Mouse (Mus musculus): Measurements from ENCODE around the gene Capns1. TPM values are rescaled to one million over a fixed set of nuclear protein-coding genes. Genes with fewer than 3 reads are reported as not detected.
"Not testable (repeated sequence)": the region's sequence is repeated elsewhere in the genome, so short reads cannot be mapped to it uniquely, and the experiment has no call there.

Capns1 gene
- polyA plus RNA-seq, 1 experiment from 2014 or later: 61.7 TPM

GRCm38 (mm10) chr7:30188344-30189115 lies 10.1 kb downstream of the Capns1 start:
- peaks cover 16% of the 10 kb centered on the region for H3K4me1 ChIP-seq (ENCODE audit: control insufficient read depth, insufficient read depth, low read length)
- no peak overlapping the region for H3K9ac ChIP-seq (replicated peaks; ENCODE audit: low read depth, low read length)
- peaks cover 49% of the 10 kb centered on the region for H3K36me3 ChIP-seq (ENCODE audit: control insufficient read depth, insufficient read depth, low read length)
- no peak overlapping the region for H3K27ac ChIP-seq (ENCODE audit: low read depth, low read length)
- ATAC-seq (ENCODE audit: low read depth): no peak
- no peak overlapping the region for H3K4me3 ChIP-seq (ENCODE audit: low read depth, low read length)
- H3K4me2 ChIP-seq (ENCODE audit: low read depth, low read length): no peak overlapping the region
- 93% methylated on average over 12 of the region's 12 CpGs for WGBS
- no peaks in the 10 kb centered on the region for H3K9me3 ChIP-seq (ENCODE audit: control insufficient read depth, low read length)
- H3K27me3 ChIP-seq (ENCODE audit: control insufficient read depth, insufficient read depth, low read length): no peaks in the 10 kb centered on the region

- Histone ChIP-seq H3K4me1 (ENCODE audit: control insufficient read depth, insufficient read depth, low read length) (peaks cover 5% of the 10 kb centered on the region; the same call in 1 of the 2 replicates), H3K36me3 (ENCODE audit: control insufficient read depth, insufficient read depth, low read length) (peaks cover 28% of the 10 kb centered on the region), H3K4me2 (ENCODE audit: low read depth, low read length) (no peak overlapping the region), H3K9ac (replicated peaks; ENCODE audit: low read depth, low read length) (no peak overlapping the region), H3K27me3 (ENCODE audit: control insufficient read depth, insufficient read depth, low read length) (no peaks in the 10 kb centered on the region), H3K9me3 (ENCODE audit: control insufficient read depth, low read length) (no peaks in the 10 kb centered on the region), H3K27ac (ENCODE audit: low read depth, low read length) (no peak overlapping the region), H3K4me3 (ENCODE audit: low read depth, low read length) (no peak overlapping the region)
- no peak for ATAC-seq (ENCODE audit: low read depth)
- 75% methylated on average over 13 of the region's 13 CpGs for WGBS
Measured at GRCm38 (mm10) chr7:30184641-30185348, 13.8 kb downstream of the Capns1 start.

- no peak within 1 kb of the TSS for H3K27ac ChIP-seq (ENCODE audit: low read depth, low read length)
- H3K4me2 ChIP-seq (ENCODE audit: low read depth, low read length): peak within 1 kb of the TSS; percentile 28; the same call in 1 of the 2 replicates
- peak; percentile 31; the same call in 1 of the 2 replicates for ATAC-seq (ENCODE audit: low read depth)
- no peak within 1 kb of the TSS for H3K4me3 ChIP-seq (ENCODE audit: low read depth, low read length)
- H3K36me3 ChIP-seq (ENCODE audit: control insufficient read depth, insufficient read depth, low read length): peaks cover 24% of the 10 kb centered on the region
- H3K9ac ChIP-seq (replicated peaks; ENCODE audit: low read depth, low read length): no peak within 1 kb of the TSS
- H3K4me1 ChIP-seq (ENCODE audit: control insufficient read depth, insufficient read depth, low read length): peaks cover 5% of the 10 kb centered on the region; the same call in 1 of the 2 replicates
- no peaks in the 10 kb centered on the region for H3K27me3 ChIP-seq (ENCODE audit: control insufficient read depth, insufficient read depth, low read length)
- H3K9me3 ChIP-seq (ENCODE audit: control insufficient read depth, low read length): no peaks in the 10 kb centered on the region
- 1% methylated on average over 11 of the region's 11 CpGs for WGBS
Measured at GRCm38 (mm10) chr7:30183879-30184289, 14.7 kb downstream of the Capns1 start, which contains the start of gene Cox7a1. TSS of gene Cox7a1 (plus strand) at chr7:30184144.

- not testable (repeated sequence) for H3K27ac ChIP-seq (ENCODE audit: low read depth, low read length); ATAC-seq (ENCODE audit: low read depth); H3K4me3 ChIP-seq (ENCODE audit: low read depth, low read length); H3K27me3 ChIP-seq (ENCODE audit: control insufficient read depth, insufficient read depth, low read length); H3K4me1 ChIP-seq (ENCODE audit: control insufficient read depth, insufficient read depth, low read length); H3K9ac ChIP-seq (replicated peaks; ENCODE audit: low read depth, low read length); H3K9me3 ChIP-seq (ENCODE audit: control insufficient read depth, low read length); H3K4me2 ChIP-seq (ENCODE audit: low read depth, low read length)
- H3K36me3 ChIP-seq (ENCODE audit: control insufficient read depth, insufficient read depth, low read length): peaks cover 26% of the 10 kb centered on the region
- 77% methylated on average over 6 of the region's 7 CpGs for WGBS
Measured at GRCm38 (mm10) chr7:30183189-30183588, 15.4 kb downstream of the Capns1 start.

- H3K9ac ChIP-seq (replicated peaks; ENCODE audit: low read depth, low read length); H3K9me3 ChIP-seq (ENCODE audit: control insufficient read depth, low read length); H3K4me1 ChIP-seq (ENCODE audit: control insufficient read depth, insufficient read depth, low read length); ATAC-seq (ENCODE audit: low read depth); H3K4me3 ChIP-seq (ENCODE audit: low read depth, low read length); H3K27ac ChIP-seq (ENCODE audit: low read depth, low read length); H3K4me2 ChIP-seq (ENCODE audit: low read depth, low read length); H3K27me3 ChIP-seq (ENCODE audit: control insufficient read depth, insufficient read depth, low read length): not testable (repeated sequence)
- 90% methylated on average over 9 of the region's 10 CpGs for WGBS
- H3K36me3 ChIP-seq (ENCODE audit: control insufficient read depth, insufficient read depth, low read length): peaks cover 24% of the 10 kb centered on the region
Measured at GRCm38 (mm10) chr7:30181929-30182328, 16.7 kb downstream of the Capns1 start.

GRCm38 (mm10) chr7:30181308-30181707 lies 17.3 kb downstream of the Capns1 start:
- 3% methylated on average over 4 of the region's 4 CpGs for WGBS
- H3K4me2 ChIP-seq (ENCODE audit: low read depth, low read length): no peak overlapping the region
- H3K9ac ChIP-seq (replicated peaks; ENCODE audit: low read depth, low read length): no peak overlapping the region
- H3K4me3 ChIP-seq (ENCODE audit: low read depth, low read length): no peak overlapping the region
- H3K4me1 ChIP-seq (ENCODE audit: control insufficient read depth, insufficient read depth, low read length): peaks cover 5% of the 10 kb centered on the region; the same call in 1 of the 2 replicates
- ATAC-seq (ENCODE audit: low read depth): peak; percentile 53
- H3K27ac ChIP-seq (ENCODE audit: low read depth, low read length): no peak overlapping the region
- H3K27me3 ChIP-seq (ENCODE audit: control insufficient read depth, insufficient read depth, low read length): no peaks in the 10 kb centered on the region
- H3K36me3 ChIP-seq (ENCODE audit: control insufficient read depth, insufficient read depth, low read length): peaks cover 22% of the 10 kb centered on the region
- no peaks in the 10 kb centered on the region for H3K9me3 ChIP-seq (ENCODE audit: control insufficient read depth, low read length)

GRCm38 (mm10) chr7:30178256-30178655 lies 20.4 kb downstream of the Capns1 start:
- ATAC-seq (ENCODE audit: low read depth): no peak
- Histone ChIP-seq H3K9me3 (ENCODE audit: control insufficient read depth, low read length) (no peaks in the 10 kb centered on the region), H3K9ac (replicated peaks; ENCODE audit: low read depth, low read length) (no peak overlapping the region), H3K27ac (ENCODE audit: low read depth, low read length) (no peak overlapping the region), H3K4me3 (ENCODE audit: low read depth, low read length) (no peak overlapping the region), H3K4me1 (ENCODE audit: control insufficient read depth, insufficient read depth, low read length) (no peaks in the 10 kb centered on the region), H3K36me3 (ENCODE audit: control insufficient read depth, insufficient read depth, low read length) (peaks cover 19% of the 10 kb centered on the region), H3K27me3 (ENCODE audit: control insufficient read depth, insufficient read depth, low read length) (no peaks in the 10 kb centered on the region), H3K4me2 (ENCODE audit: low read depth, low read length) (no peak overlapping the region)
- 90% methylated on average over 11 of the region's 11 CpGs for WGBS

- H3K27me3 ChIP-seq (ENCODE audit: control insufficient read depth, insufficient read depth, low read length): no peaks in the 10 kb centered on the region
- no peaks in the 10 kb centered on the region for H3K9me3 ChIP-seq (ENCODE audit: control insufficient read depth, low read length)
- no peaks in the 10 kb centered on the region for H3K4me1 ChIP-seq (ENCODE audit: control insufficient read depth, insufficient read depth, low read length)
- H3K4me3 ChIP-seq (ENCODE audit: low read depth, low read length): no peak overlapping the region
- no peak overlapping the region for H3K4me2 ChIP-seq (ENCODE audit: low read depth, low read length)
- ATAC-seq (ENCODE audit: low read depth): no peak
- H3K36me3 ChIP-seq (ENCODE audit: control insufficient read depth, insufficient read depth, low read length): peaks cover 19% of the 10 kb centered on the region
- no peak overlapping the region for H3K27ac ChIP-seq (ENCODE audit: low read depth, low read length)
- no peak overlapping the region for H3K9ac ChIP-seq (replicated peaks; ENCODE audit: low read depth, low read length)
- 80% methylated on average over 12 of the region's 12 CpGs for WGBS
Measured at GRCm38 (mm10) chr7:30176474-30176873, 22.1 kb downstream of the Capns1 start.

Measured in neural tube, embryonic 14.5 days (tissue).